Mouse (Mus musculus): ENCODE measurements at regions not wholly inside any gene's neighbourhood (a gene's known extent, or its start where the extent isn't known, plus 50 kb on each side); places are given as distances from the start of the nearest gene placed in this dataset.

- no peak for TF ChIP-seq POLR2A (IDR thresholded peaks at IDR 0.05; ENCODE audit: control insufficient read depth, low read depth, low read length)
- TF ChIP-seq CTCF (IDR thresholded peaks at IDR 0.05; ENCODE audit: control insufficient read depth, insufficient read depth, insufficient replicate concordance, low read depth, low read length) = no peak
Observed at GRCm38 (mm10) chr2:137343736-137344135, 227.3 kb upstream of the Jag1 start.
